8 mouse cellular contexts compared by ENCODE assay signal in the genomic region with DNA sequence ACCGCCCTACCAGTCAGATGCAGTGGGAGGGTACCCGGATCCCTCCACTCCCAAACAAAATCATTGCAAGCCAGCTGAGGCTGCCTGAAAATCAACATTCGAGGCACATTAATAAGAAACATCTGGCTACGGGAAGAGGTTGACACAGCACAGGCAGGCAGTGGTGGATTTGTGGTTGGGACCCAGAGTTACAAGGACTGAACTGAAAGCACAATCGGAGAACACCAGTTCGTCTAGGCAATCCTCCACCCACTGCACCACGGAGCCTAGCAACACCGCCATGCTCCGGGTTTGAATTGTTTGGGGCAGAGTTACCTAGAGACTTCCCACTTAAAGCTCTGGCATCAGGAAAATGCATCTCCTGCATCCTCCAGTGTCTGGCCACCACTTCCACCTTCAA. TPM values are rescaled to one million over a fixed set of nuclear protein-coding genes. Genes with fewer than 3 reads are reported as not detected.
A peak's percentile ranks its signal among the peaks of the same experiment; 100 is the strongest.
DNase-seq lines count a peak whose midpoint lies in the region; ATAC-seq lines count a peak whose summit lies in the region.

No protein-coding gene starts in this region.

- H3K9me3 ChIP-seq in forebrain, embryonic 13.5 days (replicated peaks) = no peaks in the 10 kb centered on the region
- no peaks in the 10 kb centered on the region for H3K9me3 ChIP-seq in intestine, embryonic 14.5 days (ENCODE audit: control insufficient read depth, low read length)

- WGBS in forebrain, embryonic 13.5 days = 38% methylated on average over 9 of the region's 9 CpGs
- WGBS in intestine, embryonic 14.5 days = 18% methylated on average over 9 of the region's 9 CpGs

- peak overlapping the region; percentile 98 for H3K4me2 ChIP-seq in forebrain, embryonic 13.5 days
- H3K4me2 ChIP-seq in intestine, embryonic 14.5 days (ENCODE audit: low read length) = peak overlapping the region; percentile 87

- peaks cover 20% of the 10 kb centered on the region for H3K27me3 ChIP-seq in forebrain, embryonic 13.5 days
- no peaks in the 10 kb centered on the region for H3K27me3 ChIP-seq in intestine, embryonic 14.5 days (replicated peaks; ENCODE audit: control insufficient read depth, insufficient read depth, low read length)

- no peaks in the 10 kb centered on the region for H3K36me3 ChIP-seq in forebrain, embryonic 13.5 days (ENCODE audit: poor library complexity, severe bottlenecking)
- H3K36me3 ChIP-seq in intestine, embryonic 14.5 days (ENCODE audit: control insufficient read depth, insufficient read depth, low read length) = no peaks in the 10 kb centered on the region

- ATAC-seq in forebrain, embryonic 13.5 days = peak; percentile 8; the same call in 1 of the 2 replicates
- ATAC-seq in intestine, embryonic 14.5 days (replicated peaks; ENCODE audit: low FRiP score, low TSS enrichment, low read depth) = no peak
- no peak for ATAC-seq in megakaryocyte progenitor cell, adult 5-6 weeks (replicated peaks; ENCODE audit: poor library complexity)

- peak; percentile 11 to 38 for DNase-seq in left cerebral cortex, adult 18-20 months (ENCODE audit: low spot score in 2 of 2)
- no peak for DNase-seq in left cerebral cortex, adult 8-10 months (ENCODE audit: low spot score in 2 of 2)
- peak; percentile 58 for DNase-seq in intestine, embryonic 14.5 days (ENCODE audit: low spot score)
- peak; percentile 45 for DNase-seq in neural tube, embryonic 10.5 days (ENCODE audit: extremely low spot score, low spot score)
- no peak for DNase-seq in ovary, postnatal 10 days (ENCODE audit: low spot score)
- DNase-seq in c-Kit-positive CD71-positive TER-119-positive erythroid progenitor cells, embryonic 14.5 days (ENCODE audit: low spot score) = no peak

- H3K27ac ChIP-seq in forebrain, embryonic 13.5 days = no peak overlapping the region
- H3K27ac ChIP-seq in intestine, embryonic 14.5 days (ENCODE audit: low read depth) = peak overlapping the region; percentile 17

- peak overlapping the region; percentile 66 for H3K4me3 ChIP-seq in forebrain, embryonic 13.5 days
- peak overlapping the region; percentile 72 for H3K4me3 ChIP-seq in intestine, embryonic 14.5 days (ENCODE audit: low read depth, low read length)

- H3K4me1 ChIP-seq in forebrain, embryonic 13.5 days = peaks cover 11% of the 10 kb centered on the region
- peaks cover 11% of the 10 kb centered on the region; the same call in 1 of the 2 replicates for H3K4me1 ChIP-seq in intestine, embryonic 14.5 days (replicated peaks; ENCODE audit: control insufficient read depth, insufficient read depth, low read length)

- H3K9ac ChIP-seq in forebrain, embryonic 13.5 days = no peak overlapping the region
- H3K9ac ChIP-seq in intestine, embryonic 14.5 days (ENCODE audit: low read length) = peak overlapping the region; percentile 67

RNA-seq across cellular contexts. Expression of a gene that starts 1.1 kb away (rescaled TPM):
- total RNA-seq in left cerebral cortex, adult 18-20 months (2021) = 100 to 1,000 TPM; 162 to 170 TPM
- total RNA-seq in left cerebral cortex, adult 8-10 months (2022) = 100 to 1,000 TPM; 130 to 157 (median 149) TPM
- 4.3 and 5.1 TPM in 2 replicates for polyA plus RNA-seq in forebrain, embryonic 13.5 days (2015; fragmentation: Nextera tagmentation; extraction: Ambion mirVana)
- polyA plus RNA-seq in intestine, embryonic 14.5 days (2014; fragmentation: Nextera tagmentation; extraction: Ambion mirVana) = 13.1 and 15.5 TPM in 2 replicates
- not detected in 2 replicates for total RNA-seq in megakaryocyte progenitor cell, adult 5-6 weeks (2015)
- 0.04 TPM in 1 of 2 replicates, not detected in the other for total RNA-seq in megakaryocyte progenitor cell, adult 5-6 weeks (2017)

Comparison
In these comparisons a context has a peak if more than half of its experiments do, and no peak if none do; other contexts are left out.
1. DNase-seq: peak in left cerebral cortex, adult 18-20 months (2 of 2), intestine, embryonic 14.5 days (single experiment) and neural tube, embryonic 10.5 days (single experiment); none in left cerebral cortex, adult 8-10 months (0 of 2), ovary, postnatal 10 days (single experiment) and c-Kit-positive CD71-positive TER-119-positive erythroid progenitor cells, embryonic 14.5 days (single experiment).
2. RNA of a gene that starts 1.1 kb away (total RNA-seq): 162 to 170 TPM in left cerebral cortex, adult 18-20 months and 130 to 157 TPM in left cerebral cortex, adult 8-10 months; 0.04 TPM in megakaryocyte progenitor cell, adult 5-6 weeks; every median in the first group is over 100 times any median in the second.